Comparison of ENCODE assay signal across 8 mouse cellular contexts in genomic region chr5:3597171-3597570, GRCm38 (mm10). TPM values are rescaled to one million over a fixed set of nuclear protein-coding genes. Genes with fewer than 3 reads are reported as not detected.
A peak's percentile ranks its signal among the peaks of the same experiment; 100 is the strongest.
DNase-seq lines count a peak whose midpoint lies in the region; ATAC-seq and TF ChIP-seq lines count a peak whose summit lies in the region.

No protein-coding gene starts in this region.

- 0 out of 2 replicates have a peak, but pooled peaks cover 5% of the 10 kb centered on the region for H3K36me3 ChIP-seq in kidney, embryonic 16.5 days (ENCODE audit: insufficient read depth, low read length)
- H3K36me3 ChIP-seq in embryonic facial prominence, embryonic 13.5 days = peaks cover 8% of the 10 kb centered on the region
- H3K36me3 ChIP-seq in intestine, embryonic 16.5 days (ENCODE audit: control insufficient read depth, insufficient read depth, low read length) = no peaks in the 10 kb centered on the region
- no peaks in the 10 kb centered on the region for H3K36me3 ChIP-seq in myocyte (ENCODE audit: control insufficient read depth, insufficient read depth)

- no peak for ATAC-seq in kidney, embryonic 16.5 days (ENCODE audit: low FRiP score, low TSS enrichment)
- no peak for ATAC-seq in embryonic facial prominence, embryonic 13.5 days (ENCODE audit: insufficient number of reproducible peaks, insufficient read depth, low FRiP score, low TSS enrichment, low read depth)
- ATAC-seq in intestine, embryonic 16.5 days = no peak

- H3K4me2 ChIP-seq in kidney, embryonic 16.5 days (replicated peaks; ENCODE audit: low read depth, low read length) = peak overlapping the region; percentile 76
- peak overlapping the region; percentile 85 for H3K4me2 ChIP-seq in embryonic facial prominence, embryonic 13.5 days
- H3K4me2 ChIP-seq in intestine, embryonic 16.5 days (ENCODE audit: low read depth, low read length) = peak overlapping the region; percentile 73
- peak overlapping the region; percentile 86 for H3K4me2 ChIP-seq in myocyte (ENCODE audit: low read depth)

- H3K79me2 ChIP-seq in myocyte (ENCODE audit: control insufficient read depth, insufficient read depth) = peaks cover 7% of the 10 kb centered on the region

- H3K9ac ChIP-seq in kidney, embryonic 16.5 days (replicated peaks; ENCODE audit: low read length) = peak overlapping the region; percentile 76; the same call in 1 of the 2 replicates
- H3K9ac ChIP-seq in embryonic facial prominence, embryonic 13.5 days = peak overlapping the region; percentile 70
- peak overlapping the region; percentile 82; the same call in 1 of the 2 replicates for H3K9ac ChIP-seq in intestine, embryonic 16.5 days (ENCODE audit: low read depth, low read length)

- no peak for DNase-seq in kidney, postnatal 25 days
- DNase-seq in embryo, embryonic 10 days (ENCODE audit: low spot score) = no peak
- no peak for DNase-seq in cerebellum, postnatal 14 days
- DNase-seq in lung, postnatal 25 days (ENCODE audit: low spot score) = no peak

- H3K27ac ChIP-seq in kidney, embryonic 16.5 days (ENCODE audit: low read length) = no peak overlapping the region
- no peak overlapping the region for H3K27ac ChIP-seq in embryonic facial prominence, embryonic 13.5 days
- no peak overlapping the region for H3K27ac ChIP-seq in intestine, embryonic 16.5 days (ENCODE audit: low read length)

- no peaks in the 10 kb centered on the region for H3K9me3 ChIP-seq in kidney, embryonic 16.5 days (ENCODE audit: low read length)
- no peaks in the 10 kb centered on the region for H3K9me3 ChIP-seq in embryonic facial prominence, embryonic 13.5 days
- H3K9me3 ChIP-seq in intestine, embryonic 16.5 days (ENCODE audit: control insufficient read depth, low read length) = no peaks in the 10 kb centered on the region

- H3K4me1 ChIP-seq in kidney, embryonic 16.5 days (ENCODE audit: insufficient read depth, low read length) = peaks cover 15% of the 10 kb centered on the region
- H3K4me1 ChIP-seq in embryonic facial prominence, embryonic 13.5 days = peaks cover 15% of the 10 kb centered on the region
- peaks cover 12% of the 10 kb centered on the region for H3K4me1 ChIP-seq in intestine, embryonic 16.5 days (ENCODE audit: control insufficient read depth, insufficient read depth, low read length)

- peak overlapping the region; percentile 87 for H3K4me3 ChIP-seq in kidney, embryonic 16.5 days (ENCODE audit: low read length)
- H3K4me3 ChIP-seq in embryonic facial prominence, embryonic 13.5 days = peak overlapping the region; percentile 60
- H3K4me3 ChIP-seq in intestine, embryonic 16.5 days (ENCODE audit: low read length) = peak overlapping the region; percentile 68
- peak overlapping the region; percentile 93 for H3K4me3 ChIP-seq in myocyte

- no peaks in the 10 kb centered on the region for H3K27me3 ChIP-seq in kidney, embryonic 16.5 days (ENCODE audit: insufficient read depth, low read length)
- no peaks in the 10 kb centered on the region for H3K27me3 ChIP-seq in embryonic facial prominence, embryonic 13.5 days
- no peaks in the 10 kb centered on the region for H3K27me3 ChIP-seq in intestine, embryonic 16.5 days (replicated peaks; ENCODE audit: control insufficient read depth, insufficient read depth, low read length)
- no peaks in the 10 kb centered on the region for H3K27me3 ChIP-seq in myocyte (ENCODE audit: control insufficient read depth, insufficient read depth, insufficient read length)

- no peak overlapping the region for H3ac ChIP-seq in myocyte (ENCODE audit: control insufficient read depth, insufficient read length)

- TF ChIP-seq POLR2A in myocyte (IDR thresholded peaks at IDR 0.05; ENCODE audit: insufficient read length, low read depth) = no peak

TF ChIP-seq in myocyte, 11 proteins besides CTCF, POLR2A, EP300 and RAD21:
- TF ChIP-seq E2F4 (IDR thresholded peaks at IDR 0.05; ENCODE audit: insufficient read depth) = no peak
- TF ChIP-seq REST (IDR thresholded peaks at IDR 0.05; ENCODE audit: insufficient read depth, insufficient read length) = no peak
- no peak for TF ChIP-seq CEBPB (IDR thresholded peaks at IDR 0.05; ENCODE audit: insufficient read depth, poor library complexity, severe bottlenecking)
- TF ChIP-seq POLR2AphosphoS2 (IDR thresholded peaks at IDR 0.05; ENCODE audit: insufficient read length, low read depth) = no peak
- no peak for TF ChIP-seq TCF3 (IDR thresholded peaks at IDR 0.05; ENCODE audit: insufficient read length, low read depth)

RNA-seq across cellular contexts. Expression of gene Rbm48, which starts 0.8 kb away (rescaled TPM):
- polyA plus RNA-seq in kidney, embryonic 16.5 days (2015; fragmentation: Nextera tagmentation; extraction: Ambion mirVana) = 14.9 and 16.1 TPM in 2 replicates
- 14.4 and 18.1 TPM in 2 replicates for polyA plus RNA-seq in embryonic facial prominence, embryonic 13.5 days (2015; fragmentation: Nextera tagmentation; extraction: Ambion mirVana)
- 8.9 and 10.3 TPM in 2 replicates for polyA plus RNA-seq in intestine, embryonic 16.5 days (2015; fragmentation: Nextera tagmentation; extraction: Ambion mirVana)
- polyA plus RNA-seq in myocyte (2012; fragmentation: generic; extraction: Trizol) = 1.9 TPM

RNA-seq across cellular contexts. Expression of gene Pex1, which starts 1.3 kb away (rescaled TPM):
- 14.3 and 21.1 TPM in 2 replicates for polyA plus RNA-seq in kidney, embryonic 16.5 days (2015; fragmentation: Nextera tagmentation; extraction: Ambion mirVana)
- polyA plus RNA-seq in embryonic facial prominence, embryonic 13.5 days (2015; fragmentation: Nextera tagmentation; extraction: Ambion mirVana) = 22.9 and 24.2 TPM in 2 replicates
- 17.0 and 18.9 TPM in 2 replicates for polyA plus RNA-seq in intestine, embryonic 16.5 days (2015; fragmentation: Nextera tagmentation; extraction: Ambion mirVana)
- 4.2 TPM for polyA plus RNA-seq in myocyte (2012; fragmentation: generic; extraction: Trizol)

RNA-seq across cellular contexts. Expression of gene 1700109H08Rik, which starts 25.8 kb away (rescaled TPM):
- 2.6 and 2.8 TPM in 2 replicates for polyA plus RNA-seq in kidney, embryonic 16.5 days (2015; fragmentation: Nextera tagmentation; extraction: Ambion mirVana)
- 3.5 and 4.5 TPM in 2 replicates for polyA plus RNA-seq in embryonic facial prominence, embryonic 13.5 days (2015; fragmentation: Nextera tagmentation; extraction: Ambion mirVana)
- 1.2 and 1.3 TPM in 2 replicates for polyA plus RNA-seq in intestine, embryonic 16.5 days (2015; fragmentation: Nextera tagmentation; extraction: Ambion mirVana)
- polyA plus RNA-seq in myocyte (2012; fragmentation: generic; extraction: Trizol) = 0.38 TPM

RNA-seq across cellular contexts. Expression of gene Fam133b, which starts 53.5 kb away (rescaled TPM):
- polyA plus RNA-seq in kidney, embryonic 16.5 days (2015; fragmentation: Nextera tagmentation; extraction: Ambion mirVana) = 25.2 and 29.3 TPM in 2 replicates
- 39.1 and 41.6 TPM in 2 replicates for polyA plus RNA-seq in embryonic facial prominence, embryonic 13.5 days (2015; fragmentation: Nextera tagmentation; extraction: Ambion mirVana)
- polyA plus RNA-seq in intestine, embryonic 16.5 days (2015; fragmentation: Nextera tagmentation; extraction: Ambion mirVana) = 17.6 and 18.7 TPM in 2 replicates
- 10.3 TPM for polyA plus RNA-seq in myocyte (2012; fragmentation: generic; extraction: Trizol)

RNA-seq across cellular contexts. Expression of gene Tmbim7, which starts 53.8 kb away (rescaled TPM):
- polyA plus RNA-seq in kidney, embryonic 16.5 days (2015; fragmentation: Nextera tagmentation; extraction: Ambion mirVana) = not detected in 2 replicates
- not detected in 2 replicates for polyA plus RNA-seq in embryonic facial prominence, embryonic 13.5 days (2015; fragmentation: Nextera tagmentation; extraction: Ambion mirVana)
- not detected in 2 replicates for polyA plus RNA-seq in intestine, embryonic 16.5 days (2015; fragmentation: Nextera tagmentation; extraction: Ambion mirVana)
- polyA plus RNA-seq in myocyte (2012; fragmentation: generic; extraction: Trizol) = not detected
